Mouse (Mus musculus) neural tube, embryonic 13.5 days (tissue): ENCODE results near the gene Haspin. TPM values are rescaled to one million over a fixed set of nuclear protein-coding genes. Genes with fewer than 3 reads are reported as not detected.
A peak's percentile ranks its signal among the peaks of the same experiment; 100 is the strongest.

Experiments used
- ATAC-seq: fragments of 200-750 bp; cut with Nextera tagmentation; 2 replicates; pipeline ENCODE4 v1.8.0; 2017; ENCODE audit warnings: low read depth, mild to moderate bottlenecking, moderate TSS enrichment, moderate library complexity
- H3K27ac ChIP-seq: fragments of 300-500 bp; sonication (generic); replicated peaks from 2 replicates; pipeline ENCODE4 v1.5.1; 2015; ENCODE audit warnings: moderate library complexity, mild to moderate bottlenecking, inconsistent platforms
- H3K27me3 ChIP-seq: fragments of 300-500 bp; sonication (generic); 2 replicates; pipeline ENCODE4 v1.6.1; 2015; ENCODE audit warnings: mild to moderate bottlenecking, inconsistent platforms
- H3K36me3 ChIP-seq: fragments of 300-500 bp; sonication (generic); 2 replicates; pipeline ENCODE4 v1.6.1; 2015; ENCODE audit warnings: mild to moderate bottlenecking, inconsistent platforms
- H3K4me1 ChIP-seq: fragments of 300-500 bp; sonication (generic); replicated peaks from 2 replicates; pipeline ENCODE4 v1.6.1; 2015; ENCODE audit warnings: inconsistent platforms
- H3K4me2 ChIP-seq: fragments of 300-500 bp; sonication (generic); 2 replicates; pipeline ENCODE4 v1.6.1; 2015; ENCODE audit warnings: inconsistent platforms, mild to moderate bottlenecking, moderate library complexity
- H3K4me3 ChIP-seq: fragments of 300-500 bp; sonication (generic); 2 replicates; pipeline ENCODE4 v1.5.1; 2015; ENCODE audit warnings: mild to moderate bottlenecking, inconsistent platforms
- H3K9ac ChIP-seq: fragments of 300-500 bp; sonication (generic); 2 replicates; pipeline ENCODE4 v1.6.1; 2015; ENCODE audit warnings: moderate library complexity, mild to moderate bottlenecking, inconsistent platforms
- H3K9me3 ChIP-seq: fragments of 300-500 bp; sonication (generic); 2 replicates; pipeline ENCODE4 v1.6.1; 2016; ENCODE audit warnings: inconsistent platforms
- WGBS: fragments of 180-500 bp; shearing (Covaris S2); methylation state at CpG from one replicate; pipeline ENCODE4 v1.1.7; 2015; 5-methylcytosine and 5-hydroxymethylcytosine counted together
- polyA plus RNA-seq: library from polyadenylated mRNA; unstranded; fragments of >200 nt; fragmentation: Nextera tagmentation; extraction: Ambion mirVana; gene quantifications from 2 replicates; pipeline ENCODE4 v1.2.1, GENCODE M21; 2015

Haspin gene
- 2.9 and 4.8 TPM in 2 replicates for polyA plus RNA-seq

GRCm38 (mm10) chr11:73137591-73138501 lies at the start of gene Haspin:
Gene Haspin, minus strand, starts transcription at chr11:73138294.
- WGBS, result under 1% methylated on average over 80 of the region's 84 CpGs

GRCm38 (mm10) chr11:73187231-73187630 lies 49.1 kb upstream of the Haspin start:
- 88% methylated on average over 6 of the region's 6 CpGs for WGBS
- Histone ChIP-seq H3K9me3 (no peaks in the 10 kb centered on the region), H3K36me3 (peaks cover 96% of the 10 kb centered on the region)

More at GRCm38 (mm10) chr11:73137591-73138501, at the start of gene Haspin:
- Histone ChIP-seq H3K27me3 (no peaks in the 10 kb centered on the region), H3K4me1 (peaks cover 31% of the 10 kb centered on the region), H3K4me2 (peak within 1 kb of the TSS; percentile 81), H3K9ac (peak within 1 kb of the TSS; percentile 74), H3K36me3 (no peaks in the 10 kb centered on the region), H3K27ac (no peak within 1 kb of the TSS), H3K9me3 (no peaks in the 10 kb centered on the region), H3K4me3 (peak within 1 kb of the TSS; percentile 69)
- peak; percentile 96 for ATAC-seq

GRCm38 (mm10) chr11:73185872-73186615 lies 48.0 kb upstream of the Haspin start:
- no peak for ATAC-seq
- no peak overlapping the region for H3K4me2 ChIP-seq
- H3K9me3 ChIP-seq, result no peaks in the 10 kb centered on the region
- H3K27ac ChIP-seq, result no peak overlapping the region
- 93% methylated on average over 10 of the region's 10 CpGs for WGBS
- H3K9ac ChIP-seq, result no peak overlapping the region
- no peak overlapping the region for H3K4me3 ChIP-seq
- H3K4me1 ChIP-seq, result no peaks in the 10 kb centered on the region
- H3K36me3 ChIP-seq, result peaks cover 88% of the 10 kb centered on the region
- no peaks in the 10 kb centered on the region for H3K27me3 ChIP-seq

More at GRCm38 (mm10) chr11:73187231-73187630, 49.1 kb upstream of the Haspin start:
- no peak overlapping the region for H3K27ac ChIP-seq
- no peaks in the 10 kb centered on the region for H3K4me1 ChIP-seq
- no peak overlapping the region for H3K4me2 ChIP-seq
- H3K4me3 ChIP-seq, result no peak overlapping the region
- H3K9ac ChIP-seq, result no peak overlapping the region
- no peak for ATAC-seq
- no peaks in the 10 kb centered on the region for H3K27me3 ChIP-seq

GRCm38 (mm10) chr11:73177895-73178294 lies 39.8 kb upstream of the Haspin start:
- H3K4me2 ChIP-seq, result peak overlapping the region; percentile 64
- peak overlapping the region; percentile 96 for H3K9ac ChIP-seq
- H3K27me3 ChIP-seq, result no peaks in the 10 kb centered on the region
- H3K4me1 ChIP-seq, result peaks cover 47% of the 10 kb centered on the region
- H3K27ac ChIP-seq, result peak overlapping the region; percentile 91
- 4% methylated on average over 2 of the region's 2 CpGs for WGBS
- H3K4me3 ChIP-seq, result peak overlapping the region; percentile 96
- no peaks in the 10 kb centered on the region for H3K9me3 ChIP-seq
- no peak for ATAC-seq
- H3K36me3 ChIP-seq, result peaks cover 38% of the 10 kb centered on the region

GRCm38 (mm10) chr11:73177509-73177875 lies 39.4 kb upstream of the Haspin start:
- no peaks in the 10 kb centered on the region for H3K27me3 ChIP-seq
- peak overlapping the region; percentile 64 for H3K4me2 ChIP-seq
- H3K27ac ChIP-seq, result peak overlapping the region; percentile 91
- 0% methylated on average over 27 of the region's 28 CpGs for WGBS
- H3K4me1 ChIP-seq, result peaks cover 49% of the 10 kb centered on the region
- peaks cover 35% of the 10 kb centered on the region for H3K36me3 ChIP-seq
- H3K9ac ChIP-seq, result peak overlapping the region; percentile 96
- ATAC-seq, result peak; percentile 71
- peak overlapping the region; percentile 96 for H3K4me3 ChIP-seq
- no peaks in the 10 kb centered on the region for H3K9me3 ChIP-seq

GRCm38 (mm10) chr11:73176608-73177508 lies 38.8 kb upstream of the Haspin start, which contains the start of the genes Emc6 and Tax1bp3:
Gene Emc6, minus strand, starts transcription at chr11:73177037.
Gene Tax1bp3, plus strand, starts transcription at chr11:73177083.
- Histone ChIP-seq H3K27ac (peak within 1 kb of the TSS; percentile 91), H3K36me3 (peaks cover 30% of the 10 kb centered on the region), H3K4me1 (peaks cover 55% of the 10 kb centered on the region), H3K4me2 (peak within 1 kb of the TSS; percentile 88), H3K9ac (peak within 1 kb of the TSS; percentile 96), H3K9me3 (no peaks in the 10 kb centered on the region), H3K27me3 (no peaks in the 10 kb centered on the region), H3K4me3 (peak within 1 kb of the TSS; percentile 96)
- peak; percentile 98 for ATAC-seq
- WGBS, result under 1% methylated on average over 81 of the region's 81 CpGs

- no peaks in the 10 kb centered on the region for H3K27me3 ChIP-seq
- peak; percentile 2 for ATAC-seq
- under 1% methylated on average over 15 of the region's 15 CpGs for WGBS
- peaks cover 35% of the 10 kb centered on the region for H3K36me3 ChIP-seq
- H3K4me1 ChIP-seq, result peaks cover 56% of the 10 kb centered on the region
- peak overlapping the region; percentile 93 for H3K9ac ChIP-seq
- peak overlapping the region; percentile 96 for H3K4me3 ChIP-seq
- peak overlapping the region; percentile 88 for H3K4me2 ChIP-seq
- H3K9me3 ChIP-seq, result no peaks in the 10 kb centered on the region
- peak overlapping the region; percentile 89 for H3K27ac ChIP-seq
These were observed 38.1 kb upstream of the Haspin start for GRCm38 (mm10) chr11:73176186-73176585.

- Histone ChIP-seq H3K9me3 (no peaks in the 10 kb centered on the region), H3K9ac (peak overlapping the region; percentile 93), H3K4me2 (peak overlapping the region; percentile 88), H3K4me1 (peaks cover 56% of the 10 kb centered on the region), H3K27me3 (no peaks in the 10 kb centered on the region), H3K36me3 (peaks cover 37% of the 10 kb centered on the region), H3K4me3 (peak overlapping the region; percentile 96), H3K27ac (no peak overlapping the region)
- WGBS, result 43% methylated on average over 8 of the region's 8 CpGs
- ATAC-seq, result no peak
These were observed 37.5 kb upstream of the Haspin start for GRCm38 (mm10) chr11:73175612-73176011.

- no peaks in the 10 kb centered on the region for H3K27me3 ChIP-seq
- no peaks in the 10 kb centered on the region for H3K9me3 ChIP-seq
- peaks cover 31% of the 10 kb centered on the region for H3K4me1 ChIP-seq
- H3K36me3 ChIP-seq, result peaks cover 28% of the 10 kb centered on the region
- WGBS, result 73% methylated on average over 5 of the region's 5 CpGs
- no peak for ATAC-seq
- H3K4me2 ChIP-seq, result no peak overlapping the region
- no peak overlapping the region for H3K27ac ChIP-seq
- no peak overlapping the region for H3K9ac ChIP-seq
- H3K4me3 ChIP-seq, result no peak overlapping the region
These were observed 34.1 kb upstream of the Haspin start for GRCm38 (mm10) chr11:73172186-73172585.

GRCm38 (mm10) chr11:73169231-73169630 lies 31.1 kb upstream of the Haspin start:
- H3K9ac ChIP-seq, result no peak overlapping the region
- no peak for ATAC-seq
- no peak overlapping the region for H3K4me3 ChIP-seq
- peaks cover 21% of the 10 kb centered on the region for H3K36me3 ChIP-seq
- no peaks in the 10 kb centered on the region for H3K27me3 ChIP-seq
- no peaks in the 10 kb centered on the region for H3K9me3 ChIP-seq
- H3K4me1 ChIP-seq, result peaks cover 12% of the 10 kb centered on the region
- H3K27ac ChIP-seq, result no peak overlapping the region
- WGBS, result 53% methylated on average over 4 of the region's 4 CpGs
- no peak overlapping the region for H3K4me2 ChIP-seq

- Histone ChIP-seq H3K4me2 (no peak overlapping the region), H3K4me1 (peaks cover 8% of the 10 kb centered on the region), H3K27me3 (no peaks in the 10 kb centered on the region), H3K36me3 (peaks cover 14% of the 10 kb centered on the region; the same call in 1 of the 2 replicates), H3K27ac (no peak overlapping the region), H3K9ac (no peak overlapping the region), H3K4me3 (no peak overlapping the region), H3K9me3 (no peaks in the 10 kb centered on the region)
- WGBS, result 85% methylated on average over 6 of the region's 6 CpGs
- no peak for ATAC-seq
These were observed 30.5 kb upstream of the Haspin start for GRCm38 (mm10) chr11:73168576-73168975.
